Mouse (Mus musculus) lung, adult 2 months (tissue): ENCODE measurements at regions not wholly inside any gene's neighbourhood (a gene's known extent, or its start where the extent isn't known, plus 50 kb on each side); places are given as distances from the start of the nearest gene placed in this dataset.
"Not testable (repeated sequence)": the region's sequence is repeated elsewhere in the genome, so short reads cannot be mapped to it uniquely, and the experiment has no call there.

Source experiments
- DNase-seq: peaks from one replicate; pipeline ENCODE4 v3.0.0; 2022
- H3K4me1 ChIP-seq: fragments of 200-500 bp; 2 replicates; pipeline ENCODE4 v1.6.1; 2011; ENCODE audit warnings: low read length; ENCODE audit not compliant: control insufficient read depth, insufficient read depth
- H3K4me3 ChIP-seq: fragments of 200-500 bp; replicated peaks from 2 replicates; pipeline ENCODE3; 2011; ENCODE audit warnings: low read depth, mild to moderate bottlenecking, control low read depth, low read length; ENCODE audit errors: extremely low read depth
- CTCF ChIP-seq: fragments of 200-500 bp; IDR thresholded peaks from 2 replicates; pipeline ENCODE4 v1.5.1; 2011; ENCODE audit warnings: mild to moderate bottlenecking, low read length, control low read depth; ENCODE audit not compliant: insufficient read depth
- POLR2A ChIP-seq: fragments of 200-500 bp; IDR thresholded peaks from 2 replicates; pipeline ENCODE4 v1.6.1; 2011; ENCODE audit warnings: low read depth, mild to moderate bottlenecking, control low read depth, low read length, borderline replicate concordance; ENCODE audit errors: extremely low read depth
- WGBS: fragments of 180-500 bp; shearing (Covaris S2); methylation state at CpG from one replicate; pipeline ENCODE4 v1.1.7; 2018; 5-methylcytosine and 5-hydroxymethylcytosine counted together

- Histone ChIP-seq H3K4me1 (no peaks in the 10 kb centered on the region), H3K4me3 (no peak overlapping the region)
- no peak for DNase-seq
- TF ChIP-seq POLR2A (no peak), CTCF (no peak)
- 91% methylated on average over 8 of the region's 8 CpGs for WGBS
Measured at GRCm38 (mm10) chr10:119122347-119122746, 117.5 kb downstream of the Cand1 start.

GRCm38 (mm10) chr10:119121575-119121974 is 118.3 kb downstream of the Cand1 start:
- WGBS = 70% methylated on average over 6 of the region's 6 CpGs

GRCm38 (mm10) chr10:119116843-119117390 is 122.9 kb downstream of the Cand1 start:
- 78% methylated on average over 2 of the region's 2 CpGs for WGBS
- Histone ChIP-seq H3K4me3 (no peak overlapping the region), H3K4me1 (no peaks in the 10 kb centered on the region)
- no peak for TF ChIP-seq POLR2A
- TF ChIP-seq CTCF = no peak
- DNase-seq = no peak

More at GRCm38 (mm10) chr10:119121575-119121974, 118.3 kb downstream of the Cand1 start:
- DNase-seq = no peak
- TF ChIP-seq POLR2A (no peak), CTCF (no peak)
- no peaks in the 10 kb centered on the region for H3K4me1 ChIP-seq
- H3K4me3 ChIP-seq = no peak overlapping the region

GRCm38 (mm10) chr10:119115200-119115599 is 124.7 kb downstream of the Cand1 start:
- H3K4me1 ChIP-seq, H3K4me3 ChIP-seq, DNase-seq: not testable (repeated sequence)

GRCm38 (mm10) chr10:119114653-119115052 is 125.2 kb downstream of the Cand1 start:
- H3K4me1 ChIP-seq = no peaks in the 10 kb centered on the region
- WGBS = 16% methylated on average over 10 of the region's 10 CpGs
- no peak for DNase-seq
- H3K4me3 ChIP-seq = no peak overlapping the region
- TF ChIP-seq POLR2A (no peak), CTCF (no peak)

GRCm38 (mm10) chr10:119111886-119112285 is 128.0 kb downstream of the Cand1 start:
- Histone ChIP-seq H3K4me1 (no peaks in the 10 kb centered on the region; the same call in 1 of the 2 replicates), H3K4me3 (no peak overlapping the region)
- no peak for TF ChIP-seq POLR2A
- TF ChIP-seq CTCF = no peak
- no peak for DNase-seq
- WGBS = 62% methylated on average over 2 of the region's 2 CpGs

- no peak for DNase-seq
- no peak overlapping the region for H3K4me3 ChIP-seq
- TF ChIP-seq POLR2A = no peak
- TF ChIP-seq CTCF = no peak
- 71% methylated on average over 3 of the region's 3 CpGs for WGBS
- H3K4me1 ChIP-seq = no peaks in the 10 kb centered on the region; the same call in 1 of the 2 replicates
Measured at GRCm38 (mm10) chr10:119111409-119111808, 128.4 kb downstream of the Cand1 start.

GRCm38 (mm10) chr10:119110614-119111013 is 129.2 kb downstream of the Cand1 start:
- H3K4me3 ChIP-seq = no peak overlapping the region
- TF ChIP-seq POLR2A = no peak
- no peak for TF ChIP-seq CTCF
- DNase-seq = no peak
- WGBS = 59% methylated on average over 5 of the region's 5 CpGs
- no peaks in the 10 kb centered on the region; the same call in 1 of the 2 replicates for H3K4me1 ChIP-seq

- TF ChIP-seq POLR2A (no peak), CTCF (no peak)
- WGBS = 73% methylated on average over 4 of the region's 4 CpGs
Measured at GRCm38 (mm10) chr10:119109207-119109606, 130.6 kb downstream of the Cand1 start.

GRCm38 (mm10) chr10:119107728-119108127 is 132.1 kb downstream of the Cand1 start:
- DNase-seq = no peak
- 53% methylated on average over 6 of the region's 6 CpGs for WGBS
- Histone ChIP-seq H3K4me1 (no peaks in the 10 kb centered on the region; the same call in 1 of the 2 replicates), H3K4me3 (no peak overlapping the region)
- TF ChIP-seq CTCF = no peak
- TF ChIP-seq POLR2A = no peak

More at GRCm38 (mm10) chr10:119109207-119109606, 130.6 kb downstream of the Cand1 start:
- no peak overlapping the region for H3K4me3 ChIP-seq
- no peak for DNase-seq
- no peaks in the 10 kb centered on the region; the same call in 1 of the 2 replicates for H3K4me1 ChIP-seq
